Mouse (Mus musculus) heart, adult 18-20 months (tissue): ENCODE results near the gene Bsn. TPM values are rescaled to one million over a fixed set of nuclear protein-coding genes. Genes with fewer than 3 reads are reported as not detected.

Source experiments
- DNase-seq, 2 experiments: peaks; one replicate each; pipeline ENCODE4 v3.0.0; 2021 to 2022; ENCODE audit warnings: mixed read lengths in 1 of 2
- total RNA-seq, 2 experiments: library from RNA; stranded (reverse); gene quantifications; 2 replicates each; pipeline ENCODE4 v1.2.3; 2021

Gene Bsn
- total RNA-seq, 2 experiments from 2014 or later: 0.02 to 0.08 TPM

GRCm38 (mm10) chr9:108125731-108126130 lies 64.5 kb downstream of the Bsn start:
- no peak for DNase-seq

GRCm38 (mm10) chr9:108123916-108124315 lies 66.3 kb downstream of the Bsn start:
- no peak for DNase-seq

- no peak for DNase-seq
These were observed 68.8 kb downstream of the Bsn start for GRCm38 (mm10) chr9:108121170-108121969.

- DNase-seq: no peak
These were observed 69.5 kb downstream of the Bsn start for GRCm38 (mm10) chr9:108120671-108121070.

GRCm38 (mm10) chr9:108119891-108120411 lies 70.2 kb downstream of the Bsn start:
- DNase-seq: peak; percentile 36 to 73

GRCm38 (mm10) chr9:108117143-108117542 lies 73.0 kb downstream of the Bsn start:
- no peak for DNase-seq

- DNase-seq: no peak
These were observed 74.7 kb downstream of the Bsn start for GRCm38 (mm10) chr9:108115290-108116077.

- DNase-seq: peak; percentile 48 to 64
These were observed 77.4 kb downstream of the Bsn start for GRCm38 (mm10) chr9:108112719-108113340.

GRCm38 (mm10) chr9:108111593-108112121 lies 78.5 kb downstream of the Bsn start:
- no peak for DNase-seq

- DNase-seq: no peak
These were observed 79.0 kb downstream of the Bsn start for GRCm38 (mm10) chr9:108111101-108111592.

GRCm38 (mm10) chr9:108110160-108110559 lies 80.0 kb downstream of the Bsn start:
- DNase-seq: no peak

GRCm38 (mm10) chr9:108107867-108108266 lies 82.3 kb downstream of the Bsn start:
- DNase-seq: no peak

- DNase-seq: no peak
These were observed 84.1 kb downstream of the Bsn start for GRCm38 (mm10) chr9:108106090-108106489.

GRCm38 (mm10) chr9:108105549-108105863 lies 84.7 kb downstream of the Bsn start:
- no peak for DNase-seq

GRCm38 (mm10) chr9:108104766-108105548 lies 85.2 kb downstream of the Bsn start:
- no peak for DNase-seq

GRCm38 (mm10) chr9:108099619-108100018 lies 90.6 kb downstream of the Bsn start:
- DNase-seq: no peak

- no peak for DNase-seq
These were observed 94.1 kb downstream of the Bsn start for GRCm38 (mm10) chr9:108095949-108096712.

- peak; percentile 66 to 76 for DNase-seq
These were observed 94.7 kb downstream of the Bsn start for GRCm38 (mm10) chr9:108095518-108095917.

GRCm38 (mm10) chr9:108094998-108095411 lies 95.2 kb downstream of the Bsn start:
- DNase-seq: peak; percentile 34 to 57

GRCm38 (mm10) chr9:108094184-108094941 lies 95.8 kb downstream of the Bsn start, which contains the start of gene Apeh:
Apeh (minus strand) TSS chr9:108094606.
- DNase-seq: peak; percentile 96
